Mouse (Mus musculus) spleen, adult 2 months (tissue): Measurements from ENCODE around the gene Traf3ip1.

Source experiments
- CTCF ChIP-seq: fragments of 200-500 bp; IDR thresholded peaks from 2 replicates; pipeline ENCODE4 v1.5.1; 2011; ENCODE audit warnings: mild to moderate bottlenecking, inconsistent platforms; ENCODE audit not compliant: insufficient read depth, insufficient read length, insufficient replicate concordance; ENCODE audit errors: extremely low read depth
- POLR2A ChIP-seq: fragments of 200-500 bp; IDR thresholded peaks from 2 replicates; pipeline ENCODE4 v1.6.1; 2011; ENCODE audit warnings: low read depth, low read length, inconsistent platforms

DNA sequence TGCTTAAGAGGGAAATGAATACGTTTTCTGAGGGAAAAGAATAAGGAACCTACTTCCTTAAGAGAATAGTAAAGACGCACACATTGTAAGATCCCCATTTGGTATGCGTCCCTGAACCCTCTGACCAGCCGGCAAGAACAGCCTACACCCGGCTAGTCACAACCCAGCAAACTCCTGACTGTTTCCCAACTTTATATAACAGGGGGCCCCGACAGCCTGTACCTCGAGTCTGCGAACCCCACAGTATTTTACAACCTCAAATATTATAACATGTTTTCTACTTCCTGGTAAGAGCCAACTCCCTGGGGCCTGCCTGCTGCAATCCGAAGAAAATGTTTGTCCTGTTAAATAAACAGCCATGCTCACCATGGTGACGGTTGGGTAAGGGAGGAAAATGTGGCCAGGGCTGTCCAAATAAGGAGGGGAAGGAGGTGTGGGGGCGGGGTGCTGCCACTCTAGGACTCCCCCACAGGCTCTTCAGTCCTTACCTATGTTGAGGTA is 38.1 kb upstream of the Traf3ip1 start:
- TF ChIP-seq CTCF (no peak), POLR2A (no peak)
